Comparison of ENCODE assay signal across 7 mouse cellular contexts in genomic region chr3:130708967-130709924, GRCm38 (mm10). TPM values are rescaled to one million over a fixed set of nuclear protein-coding genes. Genes with fewer than 3 reads are reported as not detected.
DNase-seq lines count a peak whose midpoint lies in the region; ATAC-seq lines count a peak whose summit lies in the region.

Gene Ostc (minus strand): TSS chr3:130709444.

- H3K4me1 ChIP-seq in embryonic facial prominence, embryonic 12.5 days: peaks cover 15% of the 10 kb centered on the region
- H3K4me1 ChIP-seq in limb, embryonic 11.5 days (ENCODE audit: control insufficient read depth, insufficient read depth, low read length): peaks cover 7% of the 10 kb centered on the region
- H3K4me1 ChIP-seq in midbrain, embryonic 14.5 days (ENCODE audit: control insufficient read depth, insufficient read depth, low read length): peaks cover 22% of the 10 kb centered on the region

- no peaks in the 10 kb centered on the region for H3K27me3 ChIP-seq in embryonic facial prominence, embryonic 12.5 days
- H3K27me3 ChIP-seq in limb, embryonic 11.5 days (ENCODE audit: control insufficient read depth, insufficient read depth, low read length): no peaks in the 10 kb centered on the region
- H3K27me3 ChIP-seq in midbrain, embryonic 14.5 days (ENCODE audit: control insufficient read depth, insufficient read depth, low read length): no peaks in the 10 kb centered on the region

- under 1% methylated on average over 45 of the region's 45 CpGs for WGBS in embryonic facial prominence, embryonic 12.5 days
- WGBS in limb, embryonic 11.5 days: under 1% methylated on average over 45 of the region's 45 CpGs
- under 1% methylated on average over 45 of the region's 45 CpGs for WGBS in midbrain, embryonic 14.5 days

- peak within 1 kb of the TSS; percentile 77 for H3K4me3 ChIP-seq in embryonic facial prominence, embryonic 12.5 days
- H3K4me3 ChIP-seq in limb, embryonic 11.5 days (ENCODE audit: low read depth, low read length): peak within 1 kb of the TSS; percentile 71
- H3K4me3 ChIP-seq in midbrain, embryonic 14.5 days (replicated peaks; ENCODE audit: low read depth, low read length): peak within 1 kb of the TSS; percentile 74

- DNase-seq in adrenal gland, postnatal 25 days: peak; percentile 96
- peak; percentile 100 for DNase-seq in heart, adult 11 months
- peak; percentile 95 for DNase-seq in kidney, adult 18-20 months
- DNase-seq in limb, embryonic 11.5 days (ENCODE audit: low spot score): peak; percentile 96
- DNase-seq in midbrain, embryonic 14.5 days: peak; percentile 99
- peak; percentile 90 to 94 for DNase-seq in spleen, adult 18-20 months

- peak within 1 kb of the TSS; percentile 75 for H3K27ac ChIP-seq in embryonic facial prominence, embryonic 12.5 days
- H3K27ac ChIP-seq in limb, embryonic 11.5 days (replicated peaks; ENCODE audit: low read depth, low read length): 0 out of 2 replicates have a peak within 1 kb of the TSS, but pooled peaks have one; percentile 1
- H3K27ac ChIP-seq in midbrain, embryonic 14.5 days (replicated peaks; ENCODE audit: low read depth, low read length): peak within 1 kb of the TSS; percentile 87

- H3K4me2 ChIP-seq in embryonic facial prominence, embryonic 12.5 days (replicated peaks): peak within 1 kb of the TSS; percentile 73
- H3K4me2 ChIP-seq in limb, embryonic 11.5 days (ENCODE audit: low read depth, severe bottlenecking): peak within 1 kb of the TSS; percentile 57
- H3K4me2 ChIP-seq in midbrain, embryonic 14.5 days (ENCODE audit: low read length): peak within 1 kb of the TSS; percentile 83

- H3K36me3 ChIP-seq in embryonic facial prominence, embryonic 12.5 days: peaks cover 5% of the 10 kb centered on the region; the same call in 1 of the 2 replicates
- H3K36me3 ChIP-seq in limb, embryonic 11.5 days (ENCODE audit: control insufficient read depth, insufficient read depth, low read length): no peaks in the 10 kb centered on the region
- no peaks in the 10 kb centered on the region for H3K36me3 ChIP-seq in midbrain, embryonic 14.5 days (ENCODE audit: control insufficient read depth, insufficient read depth, low read length)

- H3K9ac ChIP-seq in embryonic facial prominence, embryonic 12.5 days: peak within 1 kb of the TSS; percentile 86
- H3K9ac ChIP-seq in limb, embryonic 11.5 days (ENCODE audit: low read length): peak within 1 kb of the TSS; percentile 80
- peak within 1 kb of the TSS; percentile 78 for H3K9ac ChIP-seq in midbrain, embryonic 14.5 days (replicated peaks; ENCODE audit: low read length)

- ATAC-seq in embryonic facial prominence, embryonic 12.5 days (ENCODE audit: insufficient number of reproducible peaks, insufficient read depth, low FRiP score, low TSS enrichment): peak; percentile 95
- ATAC-seq in limb, embryonic 11.5 days (ENCODE audit: insufficient number of reproducible peaks, low FRiP score, low TSS enrichment, low read depth): peak; percentile 95
- peak; percentile 97 for ATAC-seq in midbrain, embryonic 14.5 days (ENCODE audit: low FRiP score, low TSS enrichment)

- no peaks in the 10 kb centered on the region for H3K9me3 ChIP-seq in embryonic facial prominence, embryonic 12.5 days
- H3K9me3 ChIP-seq in limb, embryonic 11.5 days (ENCODE audit: control insufficient read depth, low read length): no peaks in the 10 kb centered on the region
- no peaks in the 10 kb centered on the region for H3K9me3 ChIP-seq in midbrain, embryonic 14.5 days (ENCODE audit: control insufficient read depth, low read length)

RNA-seq across cellular contexts. Expression of gene Ostc, which starts in this region (rescaled TPM):
- 85.9 and 89.5 TPM in 2 replicates for total RNA-seq in adrenal gland, postnatal 25 days (2021)
- polyA plus RNA-seq in embryonic facial prominence, embryonic 12.5 days (2016; fragmentation: Nextera tagmentation; extraction: Ambion mirVana): 359 and 369 TPM in 2 replicates
- 357 and 386 TPM in 2 replicates for polyA plus RNA-seq in limb, embryonic 11.5 days (2014; fragmentation: Nextera tagmentation; extraction: Ambion mirVana)
- 223 and 240 TPM in 2 replicates for polyA plus RNA-seq in midbrain, embryonic 14.5 days (2014; fragmentation: Nextera tagmentation; extraction: Ambion mirVana)

Comparison
In these comparisons a context has a peak if more than half of its experiments do, and no peak if none do; other contexts are left out.
1. Peak in every context shown above with its lines: DNase-seq, ATAC-seq, H3K4me3 ChIP-seq and H3K27ac ChIP-seq.
2. H3K27ac ChIP-seq: peak in every context shown above with its lines; median percentile 87 in midbrain, embryonic 14.5 days; 75 in embryonic facial prominence, embryonic 12.5 days; 1 in limb, embryonic 11.5 days.